Mouse (Mus musculus) heart, postnatal 36 days (tissue): ENCODE measurements at regions not wholly inside any gene's neighbourhood (a gene's known extent, or its start where the extent isn't known, plus 50 kb on each side); places are given as distances from the start of the nearest gene placed in this dataset.

Source experiments
- DNase-seq, 2 experiments: peaks; one replicate each; pipeline ENCODE4 v3.0.0; 2021 to 2022
- intact Hi-C: fragments of 180-260 bp; cut with DNase I; formaldehyde crosslinking; loops from one replicate; pipeline ENCODE4 v1.15.1; 2025

- no peak for DNase-seq
- intact Hi-C loops: no loop called here
Observed at GRCm38 (mm10) chr14:60439106-60439505, 66.0 kb downstream of the Amer2 start.

GRCm38 (mm10) chr14:60443821-60444551 is 70.9 kb downstream of the Amer2 start:
- DNase-seq: no peak
- intact Hi-C loops: no loop called here

- DNase-seq: no peak
- intact Hi-C loops: no loop called here
Observed at GRCm38 (mm10) chr14:60444552-60444937, 71.5 kb downstream of the Amer2 start.

GRCm38 (mm10) chr14:60446037-60446436 is 73.0 kb downstream of the Amer2 start:
- DNase-seq: no peak
- intact Hi-C loops: no loop called here

- intact Hi-C loops: no loop called here
- DNase-seq: no peak
Observed at GRCm38 (mm10) chr14:60451216-60451615, 78.2 kb downstream of the Amer2 start.

- DNase-seq: no peak
- intact Hi-C loops: no loop called here
Observed at GRCm38 (mm10) chr14:60451684-60452083, 78.6 kb downstream of the Amer2 start.

GRCm38 (mm10) chr14:60456767-60457166 is 83.7 kb downstream of the Amer2 start:
- intact Hi-C loops: no loop called here
- no peak for DNase-seq

- DNase-seq: peak; percentile 1 to 5
- intact Hi-C loops: no loop called here
Observed at GRCm38 (mm10) chr14:60484996-60485888, 112.2 kb downstream of the Amer2 start.

- DNase-seq: no peak
- intact Hi-C loops: no loop called here
Observed at GRCm38 (mm10) chr14:60485889-60486274, 112.8 kb downstream of the Amer2 start.

GRCm38 (mm10) chr14:60486278-60486935 is 113.3 kb downstream of the Amer2 start:
- intact Hi-C loops: no loop called here
- DNase-seq: no peak

- intact Hi-C loops: no loop called here
- DNase-seq: no peak
Observed at GRCm38 (mm10) chr14:60489111-60489510, 116.1 kb downstream of the Amer2 start.

- intact Hi-C loops: no loop called here
Observed at GRCm38 (mm10) chr14:60490886-60491285, 117.8 kb downstream of the Amer2 start.

GRCm38 (mm10) chr14:60495441-60495840 is 122.4 kb downstream of the Amer2 start:
- intact Hi-C loops: no loop called here
- no peak for DNase-seq

More at GRCm38 (mm10) chr14:60490886-60491285, 117.8 kb downstream of the Amer2 start:
- no peak for DNase-seq

GRCm38 (mm10) chr14:60502552-60502951 is 129.5 kb downstream of the Amer2 start:
- intact Hi-C loops: no loop called here
- DNase-seq: no peak

GRCm38 (mm10) chr14:60505066-60505465 is 128.7 kb upstream of the Spata13 start:
- intact Hi-C loops: no loop called here
- no peak for DNase-seq

- DNase-seq: no peak
- intact Hi-C loops: no loop called here
Observed at GRCm38 (mm10) chr14:60506296-60506695, 127.5 kb upstream of the Spata13 start.

- intact Hi-C loops: loop anchor here (2.0 kb wide), 1 partner anchor 181 kb away; no protein-coding TSS in a partner anchor
- DNase-seq: no peak
Observed at GRCm38 (mm10) chr14:60513560-60513959, 120.2 kb upstream of the Spata13 start.

GRCm38 (mm10) chr14:60515094-60515786 is 118.6 kb upstream of the Spata13 start:
- peak in 1 of 2 experiments; percentile 32 for DNase-seq
- intact Hi-C loops: no loop called here

- intact Hi-C loops: no loop called here
- DNase-seq: no peak
Observed at GRCm38 (mm10) chr14:60517891-60518290, 115.9 kb upstream of the Spata13 start.

- intact Hi-C loops: no loop called here
Observed at GRCm38 (mm10) chr14:60523010-60523409, 110.8 kb upstream of the Spata13 start.

More at GRCm38 (mm10) chr14:60523010-60523409, 110.8 kb upstream of the Spata13 start:
- no peak for DNase-seq
